Mouse (Mus musculus): ENCODE measurements at regions not wholly inside any gene's neighbourhood (a gene's known extent, or its start where the extent isn't known, plus 50 kb on each side); places are given as distances from the start of the nearest gene placed in this dataset.

DNA sequence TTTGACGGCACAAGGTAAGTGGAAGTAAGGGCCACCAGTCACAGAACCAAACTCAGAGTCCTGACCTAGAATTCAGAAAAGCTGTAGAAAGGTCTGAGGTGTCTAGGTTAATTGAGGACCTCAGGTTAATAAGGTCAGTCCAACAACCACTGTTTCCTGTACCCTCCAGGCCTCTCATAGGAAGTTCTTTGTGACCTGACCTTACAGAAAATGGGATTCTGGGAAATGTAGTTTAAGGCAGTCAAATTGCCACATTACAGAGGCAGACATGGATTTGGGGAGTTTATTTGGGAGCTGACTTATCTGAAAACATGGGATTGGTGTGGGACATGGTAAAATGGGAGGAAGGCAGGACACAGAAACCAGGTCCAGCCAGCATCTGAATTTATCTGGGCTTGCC, 90.9 kb upstream of the 4930535I16Rik start:
- 97% methylated on average over 1 of the region's 1 CpGs for WGBS
- H3K36me3 ChIP-seq (ENCODE audit: control insufficient read depth, insufficient read depth) = no peaks in the 10 kb centered on the region
- H3K4me1 ChIP-seq (replicated peaks; ENCODE audit: control insufficient read depth, insufficient read depth, low read length) = no peaks in the 10 kb centered on the region
- ATAC-seq = no peak
- H3K27ac ChIP-seq (ENCODE audit: low read length) = no peak overlapping the region
- H3K9ac ChIP-seq (replicated peaks; ENCODE audit: low read depth, low read length) = no peak overlapping the region
- no peak overlapping the region for H3K4me2 ChIP-seq (ENCODE audit: low read length)
- no peaks in the 10 kb centered on the region for H3K27me3 ChIP-seq (replicated peaks; ENCODE audit: control insufficient read depth, insufficient read depth, low read length)
- H3K9me3 ChIP-seq (ENCODE audit: control insufficient read depth, low read length) = no peaks in the 10 kb centered on the region
- H3K4me3 ChIP-seq (replicated peaks; ENCODE audit: low read length) = no peak overlapping the region

GRCm38 (mm10) chr4:124005626-124006315, 87.9 kb upstream of the 4930535I16Rik start:
- no peaks in the 10 kb centered on the region for H3K36me3 ChIP-seq (ENCODE audit: control insufficient read depth, insufficient read depth)
- H3K27me3 ChIP-seq (replicated peaks; ENCODE audit: control insufficient read depth, insufficient read depth, low read length) = no peaks in the 10 kb centered on the region
- H3K4me3 ChIP-seq (replicated peaks; ENCODE audit: low read length) = no peak overlapping the region
- H3K4me2 ChIP-seq (ENCODE audit: low read length) = no peak overlapping the region
- 69% methylated on average over 17 of the region's 17 CpGs for WGBS
- no peak overlapping the region for H3K27ac ChIP-seq (ENCODE audit: low read length)
- no peaks in the 10 kb centered on the region for H3K9me3 ChIP-seq (ENCODE audit: control insufficient read depth, low read length)
- no peak overlapping the region for H3K9ac ChIP-seq (replicated peaks; ENCODE audit: low read depth, low read length)
- ATAC-seq = no peak
- H3K4me1 ChIP-seq (replicated peaks; ENCODE audit: control insufficient read depth, insufficient read depth, low read length) = no peaks in the 10 kb centered on the region

DNA sequence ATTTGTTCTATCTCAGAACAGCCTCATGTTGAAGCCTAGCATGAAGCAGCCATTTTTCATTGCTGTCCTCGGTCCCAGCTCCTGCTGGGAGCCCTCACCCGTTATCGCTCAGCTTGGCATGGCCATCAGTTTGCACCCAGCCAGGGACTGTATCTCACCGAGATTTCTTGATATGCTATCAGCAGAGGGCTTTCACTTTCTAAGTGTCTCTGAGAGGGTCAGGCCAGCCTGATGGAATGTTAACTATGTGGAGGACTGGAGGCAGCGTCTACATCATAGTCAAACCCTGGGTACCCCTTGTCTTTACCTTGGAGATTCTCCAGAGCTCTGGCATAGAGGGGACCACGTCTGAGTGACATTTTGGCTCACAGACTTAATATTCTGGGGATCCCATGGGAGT, 84.9 kb upstream of the 4930535I16Rik start:
- peaks cover 6% of the 10 kb centered on the region; the same call in 1 of the 2 replicates for H3K4me1 ChIP-seq (replicated peaks; ENCODE audit: control insufficient read depth, insufficient read depth, low read length)
- no peaks in the 10 kb centered on the region for H3K9me3 ChIP-seq (ENCODE audit: control insufficient read depth, low read length)
- no peaks in the 10 kb centered on the region for H3K27me3 ChIP-seq (replicated peaks; ENCODE audit: control insufficient read depth, insufficient read depth, low read length)
- no peak overlapping the region for H3K9ac ChIP-seq (replicated peaks; ENCODE audit: low read depth, low read length)
- H3K4me3 ChIP-seq (replicated peaks; ENCODE audit: low read length) = no peak overlapping the region
- H3K4me2 ChIP-seq (ENCODE audit: low read length) = no peak overlapping the region
- ATAC-seq = no peak
- no peak overlapping the region for H3K27ac ChIP-seq (ENCODE audit: low read length)
- no peaks in the 10 kb centered on the region for H3K36me3 ChIP-seq (ENCODE audit: control insufficient read depth, insufficient read depth)
- 76% methylated on average over 6 of the region's 6 CpGs for WGBS

DNA sequence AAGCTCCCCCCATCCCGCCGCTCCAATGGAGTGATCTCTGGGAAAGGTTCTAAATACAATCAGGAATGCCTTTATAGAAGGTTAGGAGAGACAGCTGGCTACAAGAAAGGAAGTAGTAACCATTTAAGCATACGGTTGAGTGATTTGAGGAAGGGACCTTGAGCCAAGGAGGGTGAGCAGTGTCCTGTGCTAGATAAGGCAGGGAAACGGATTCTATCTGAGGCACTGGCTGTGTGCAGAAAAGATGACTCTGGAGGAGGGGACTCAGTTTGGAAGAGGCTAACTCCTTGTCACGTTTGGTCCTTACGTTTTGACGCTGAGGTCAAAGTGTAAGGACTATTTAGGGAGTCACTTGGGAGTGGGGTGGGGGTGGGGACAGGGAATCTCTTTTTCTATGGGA, 84.3 kb upstream of the 4930535I16Rik start:
- Histone ChIP-seq H3K27ac (ENCODE audit: low read length) (no peak overlapping the region), H3K4me1 (replicated peaks; ENCODE audit: control insufficient read depth, insufficient read depth, low read length) (peaks cover 6% of the 10 kb centered on the region; the same call in 1 of the 2 replicates), H3K9ac (replicated peaks; ENCODE audit: low read depth, low read length) (no peak overlapping the region), H3K4me2 (ENCODE audit: low read length) (no peak overlapping the region), H3K27me3 (replicated peaks; ENCODE audit: control insufficient read depth, insufficient read depth, low read length) (no peaks in the 10 kb centered on the region), H3K4me3 (replicated peaks; ENCODE audit: low read length) (no peak overlapping the region), H3K36me3 (ENCODE audit: control insufficient read depth, insufficient read depth) (no peaks in the 10 kb centered on the region), H3K9me3 (ENCODE audit: control insufficient read depth, low read length) (no peaks in the 10 kb centered on the region)
- ATAC-seq = no peak
- WGBS = 77% methylated on average over 7 of the region's 7 CpGs

DNA sequence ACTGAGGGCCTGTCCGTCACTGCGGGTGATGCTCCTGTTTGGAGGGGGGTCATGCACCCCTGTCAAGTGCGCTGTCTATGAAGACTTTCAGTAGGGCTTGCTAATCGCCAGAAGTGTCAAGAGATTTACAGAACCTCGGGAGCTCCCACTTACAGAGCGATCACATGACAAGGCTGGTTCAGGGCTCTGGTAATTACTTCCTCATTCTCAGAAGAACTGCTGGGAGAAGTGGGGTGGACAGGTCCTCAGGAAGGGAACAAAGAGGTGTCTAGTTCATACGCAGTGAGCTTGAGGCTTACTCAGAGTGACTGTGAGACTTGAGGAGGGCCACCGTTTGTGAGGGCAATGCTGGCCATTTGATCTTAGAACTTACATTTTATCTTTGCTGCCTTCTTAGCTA, 78.0 kb upstream of the 4930535I16Rik start:
- Histone ChIP-seq H3K4me1 (replicated peaks; ENCODE audit: control insufficient read depth, insufficient read depth, low read length) (peaks cover 12% of the 10 kb centered on the region), H3K27me3 (replicated peaks; ENCODE audit: control insufficient read depth, insufficient read depth, low read length) (no peaks in the 10 kb centered on the region), H3K4me3 (replicated peaks; ENCODE audit: low read length) (no peak overlapping the region), H3K27ac (ENCODE audit: low read length) (no peak overlapping the region), H3K4me2 (ENCODE audit: low read length) (no peak overlapping the region), H3K9me3 (ENCODE audit: control insufficient read depth, low read length) (no peaks in the 10 kb centered on the region), H3K9ac (replicated peaks; ENCODE audit: low read depth, low read length) (no peak overlapping the region), H3K36me3 (ENCODE audit: control insufficient read depth, insufficient read depth) (no peaks in the 10 kb centered on the region)
- ATAC-seq = no peak
- 76% methylated on average over 8 of the region's 8 CpGs for WGBS

DNA sequence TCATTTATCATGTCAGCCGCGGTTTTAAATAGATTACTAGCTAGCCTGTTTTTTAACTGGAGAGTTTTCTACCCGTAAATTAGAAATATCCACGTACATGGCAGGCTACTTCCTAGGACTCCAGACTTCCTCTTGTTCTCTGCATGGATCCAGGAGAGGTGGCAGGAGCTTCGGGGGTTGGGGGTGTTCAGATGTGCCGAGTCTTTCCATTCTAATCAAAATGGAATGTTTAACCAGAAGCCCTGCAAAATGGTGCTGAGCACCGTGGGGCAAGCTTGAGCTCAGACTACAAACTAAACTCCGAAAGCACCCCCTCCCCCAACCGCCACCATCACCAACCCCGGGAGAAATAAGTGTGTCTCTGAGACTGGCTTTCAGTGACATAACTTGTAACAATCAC, 73.4 kb upstream of the 4930535I16Rik start:
- no peaks in the 10 kb centered on the region for H3K9me3 ChIP-seq (ENCODE audit: control insufficient read depth, low read length)
- 13% methylated on average over 10 of the region's 10 CpGs for WGBS
- H3K4me2 ChIP-seq (ENCODE audit: low read length) = peak overlapping the region; percentile 71
- H3K27me3 ChIP-seq (replicated peaks; ENCODE audit: control insufficient read depth, insufficient read depth, low read length) = no peaks in the 10 kb centered on the region
- 0 out of 2 replicates have a peak overlapping the region, but pooled peaks have one; percentile 13 for H3K27ac ChIP-seq (ENCODE audit: low read length)
- H3K4me3 ChIP-seq (replicated peaks; ENCODE audit: low read length) = peak overlapping the region; percentile 35
- ATAC-seq = no peak
- no peaks in the 10 kb centered on the region for H3K36me3 ChIP-seq (ENCODE audit: control insufficient read depth, insufficient read depth)
- peaks cover 14% of the 10 kb centered on the region for H3K4me1 ChIP-seq (replicated peaks; ENCODE audit: control insufficient read depth, insufficient read depth, low read length)
- H3K9ac ChIP-seq (replicated peaks; ENCODE audit: low read depth, low read length) = 0 out of 2 replicates have a peak overlapping the region, but pooled peaks have one; percentile 51

- peak; percentile 86 for ATAC-seq
Observed at GRCm38 (mm10) chr4:123990293-123991185, 72.7 kb upstream of the 4930535I16Rik start.

More at GRCm38 (mm10) chr4:123990293-123991185, 72.7 kb upstream of the 4930535I16Rik start:
- 2% methylated on average over 37 of the region's 37 CpGs for WGBS
- Histone ChIP-seq H3K4me1 (replicated peaks; ENCODE audit: control insufficient read depth, insufficient read depth, low read length) (peaks cover 14% of the 10 kb centered on the region), H3K4me3 (replicated peaks; ENCODE audit: low read length) (peak overlapping the region; percentile 35), H3K27ac (ENCODE audit: low read length) (0 out of 2 replicates have a peak overlapping the region, but pooled peaks have one; percentile 13), H3K36me3 (ENCODE audit: control insufficient read depth, insufficient read depth) (no peaks in the 10 kb centered on the region), H3K27me3 (replicated peaks; ENCODE audit: control insufficient read depth, insufficient read depth, low read length) (no peaks in the 10 kb centered on the region), H3K9ac (replicated peaks; ENCODE audit: low read depth, low read length) (peak overlapping the region; percentile 51), H3K9me3 (ENCODE audit: control insufficient read depth, low read length) (no peaks in the 10 kb centered on the region), H3K4me2 (ENCODE audit: low read length) (peak overlapping the region; percentile 71)

All from forebrain, embryonic 16.5 days (tissue).